Mouse (Mus musculus): ENCODE data around the gene March6. TPM values are rescaled to one million over a fixed set of nuclear protein-coding genes. Genes with fewer than 3 reads are reported as not detected.

March6 gene
- 18.3 and 26.7 TPM in 2 replicates for polyA plus RNA-seq (2012; rRNA removed)

DNA sequence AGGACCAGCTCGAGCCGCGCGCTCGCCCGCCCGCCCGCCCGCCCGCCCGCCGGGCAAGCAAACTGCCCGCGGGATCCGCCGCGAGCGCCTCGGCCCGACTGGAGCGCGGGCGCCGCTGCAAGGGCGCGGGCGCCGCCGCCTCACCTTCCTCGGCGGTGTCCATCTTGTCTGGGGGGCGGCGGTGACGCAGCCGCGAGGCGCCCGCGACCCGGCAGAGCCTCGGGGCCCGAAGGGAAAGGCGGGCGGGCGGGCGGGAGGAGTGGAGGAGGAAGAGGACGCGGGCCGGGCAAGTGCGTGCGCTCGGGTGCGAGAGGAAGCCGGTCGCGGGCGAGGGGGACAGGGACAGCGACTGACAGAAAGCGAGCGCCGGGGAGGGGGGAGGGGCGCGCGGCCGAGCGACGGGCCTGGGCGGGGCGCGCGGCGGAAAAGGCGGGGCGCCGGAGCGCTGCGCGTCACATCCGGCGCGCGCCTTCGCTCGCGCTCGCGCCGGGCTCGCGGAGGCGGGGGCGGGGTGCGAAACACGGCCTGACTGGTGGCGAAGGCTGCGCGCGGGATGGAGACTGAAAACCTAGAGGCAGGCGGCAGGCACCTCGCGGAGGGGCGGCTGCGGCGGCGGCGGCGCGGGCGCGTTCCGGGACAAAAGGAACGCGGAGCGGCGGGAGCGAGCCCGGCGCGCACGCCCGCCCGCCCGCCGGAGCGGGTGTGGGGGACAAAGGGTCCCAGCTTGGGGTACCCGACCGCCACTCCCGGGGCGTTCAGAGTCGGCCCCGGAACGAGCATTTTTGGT lies at the start of gene March6:
Gene March6, minus strand, starts transcription at position 395 of the 787 bp plus-strand sequence.
- TF ChIP-seq CTCF (IDR thresholded peaks at IDR 0.05; ENCODE audit: control insufficient read depth, insufficient read depth, insufficient replicate concordance, low read depth, low read length) (no peak), POLR2A (IDR thresholded peaks at IDR 0.05; ENCODE audit: control insufficient read depth, low read depth, low read length) (peak; percentile 59; the same call in 1 of the 2 replicates)
- Histone ChIP-seq H3K27me3 (ENCODE audit: control insufficient read depth, insufficient read depth, low read length) (no peaks in the 10 kb centered on the region), H3K4me3 (ENCODE audit: control insufficient read depth, low read depth, low read length) (peak within 1 kb of the TSS; percentile 99), H3K27ac (ENCODE audit: control insufficient read depth, insufficient read depth, low read depth, low read length) (peak within 1 kb of the TSS; percentile 95), H3K4me1 (ENCODE audit: control insufficient read depth, insufficient read depth, low read length) (peaks cover 6% of the 10 kb centered on the region), H3K36me3 (ENCODE audit: control insufficient read depth, insufficient read depth, low read length) (no peaks in the 10 kb centered on the region)

DNA sequence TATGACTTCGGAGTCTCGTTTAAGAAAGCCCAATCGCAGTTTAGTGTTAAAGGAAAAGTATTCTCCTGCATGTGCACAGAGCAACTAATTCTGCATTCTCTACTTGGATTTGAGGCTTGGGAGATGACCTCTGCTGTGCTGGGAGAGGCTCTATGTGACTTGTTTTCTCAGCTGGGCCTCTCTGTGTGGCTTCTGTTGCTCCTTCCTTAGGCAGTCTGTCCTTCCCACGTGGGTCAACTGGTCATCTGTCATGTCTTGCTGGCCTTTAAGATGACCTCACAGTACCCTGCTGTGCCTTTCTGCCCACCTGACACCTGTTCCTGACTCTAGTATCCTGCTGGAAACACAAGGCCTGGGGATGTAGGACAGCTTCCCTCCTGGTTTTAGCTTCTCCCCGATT lies 45.2 kb upstream of the March6 start:
- Histone ChIP-seq H3K27me3 (ENCODE audit: control insufficient read depth, insufficient read depth, low read length) (no peaks in the 10 kb centered on the region), H3K4me1 (ENCODE audit: control insufficient read depth, insufficient read depth, low read length) (peaks cover 2% of the 10 kb centered on the region), H3K4me3 (ENCODE audit: control insufficient read depth, low read depth, low read length) (no peak overlapping the region), H3K36me3 (ENCODE audit: control insufficient read depth, insufficient read depth, low read length) (no peaks in the 10 kb centered on the region), H3K27ac (ENCODE audit: control insufficient read depth, insufficient read depth, low read depth, low read length) (no peak overlapping the region)
- TF ChIP-seq POLR2A (IDR thresholded peaks at IDR 0.05; ENCODE audit: control insufficient read depth, low read depth, low read length) (no peak), CTCF (IDR thresholded peaks at IDR 0.05; ENCODE audit: control insufficient read depth, insufficient read depth, insufficient replicate concordance, low read depth, low read length) (no peak)

GRCm38 (mm10) chr15:31573692-31574091 lies 42.8 kb upstream of the March6 start:
- H3K36me3 ChIP-seq (ENCODE audit: control insufficient read depth, insufficient read depth, low read length) = no peaks in the 10 kb centered on the region
- peaks cover 2% of the 10 kb centered on the region for H3K4me1 ChIP-seq (ENCODE audit: control insufficient read depth, insufficient read depth, low read length)
- no peak for TF ChIP-seq CTCF (IDR thresholded peaks at IDR 0.05; ENCODE audit: control insufficient read depth, insufficient read depth, insufficient replicate concordance, low read depth, low read length)
- TF ChIP-seq POLR2A (IDR thresholded peaks at IDR 0.05; ENCODE audit: control insufficient read depth, low read depth, low read length) = no peak
- no peak overlapping the region for H3K27ac ChIP-seq (ENCODE audit: control insufficient read depth, insufficient read depth, low read depth, low read length)
- no peak overlapping the region for H3K4me3 ChIP-seq (ENCODE audit: control insufficient read depth, low read depth, low read length)
- H3K27me3 ChIP-seq (ENCODE audit: control insufficient read depth, insufficient read depth, low read length) = no peaks in the 10 kb centered on the region

DNA sequence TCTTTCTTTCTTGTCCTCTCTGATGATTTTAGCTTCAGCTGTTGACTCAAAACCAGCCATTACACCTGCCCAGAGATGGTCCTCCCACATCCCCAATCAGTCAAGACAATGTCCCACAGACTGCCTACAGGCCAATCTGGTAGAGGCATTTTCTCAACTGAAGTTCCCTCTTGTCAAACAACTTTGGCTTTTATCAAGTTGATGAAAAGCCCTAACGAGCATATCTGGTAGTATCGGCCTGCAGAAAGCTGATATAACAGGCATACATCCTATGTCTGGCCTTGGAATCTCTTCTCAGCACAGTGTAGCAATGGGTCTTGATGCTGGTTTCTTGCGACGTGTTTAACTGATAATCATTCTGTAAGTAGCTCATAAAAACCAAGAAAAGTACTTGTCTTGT lies 42.4 kb upstream of the March6 start:
- Histone ChIP-seq H3K4me3 (ENCODE audit: control insufficient read depth, low read depth, low read length) (no peak overlapping the region), H3K27me3 (ENCODE audit: control insufficient read depth, insufficient read depth, low read length) (no peaks in the 10 kb centered on the region), H3K27ac (ENCODE audit: control insufficient read depth, insufficient read depth, low read depth, low read length) (no peak overlapping the region), H3K36me3 (ENCODE audit: control insufficient read depth, insufficient read depth, low read length) (no peaks in the 10 kb centered on the region), H3K4me1 (ENCODE audit: control insufficient read depth, insufficient read depth, low read length) (peaks cover 2% of the 10 kb centered on the region)
- TF ChIP-seq POLR2A (IDR thresholded peaks at IDR 0.05; ENCODE audit: control insufficient read depth, low read depth, low read length) (no peak), CTCF (IDR thresholded peaks at IDR 0.05; ENCODE audit: control insufficient read depth, insufficient read depth, insufficient replicate concordance, low read depth, low read length) (no peak)

DNA sequence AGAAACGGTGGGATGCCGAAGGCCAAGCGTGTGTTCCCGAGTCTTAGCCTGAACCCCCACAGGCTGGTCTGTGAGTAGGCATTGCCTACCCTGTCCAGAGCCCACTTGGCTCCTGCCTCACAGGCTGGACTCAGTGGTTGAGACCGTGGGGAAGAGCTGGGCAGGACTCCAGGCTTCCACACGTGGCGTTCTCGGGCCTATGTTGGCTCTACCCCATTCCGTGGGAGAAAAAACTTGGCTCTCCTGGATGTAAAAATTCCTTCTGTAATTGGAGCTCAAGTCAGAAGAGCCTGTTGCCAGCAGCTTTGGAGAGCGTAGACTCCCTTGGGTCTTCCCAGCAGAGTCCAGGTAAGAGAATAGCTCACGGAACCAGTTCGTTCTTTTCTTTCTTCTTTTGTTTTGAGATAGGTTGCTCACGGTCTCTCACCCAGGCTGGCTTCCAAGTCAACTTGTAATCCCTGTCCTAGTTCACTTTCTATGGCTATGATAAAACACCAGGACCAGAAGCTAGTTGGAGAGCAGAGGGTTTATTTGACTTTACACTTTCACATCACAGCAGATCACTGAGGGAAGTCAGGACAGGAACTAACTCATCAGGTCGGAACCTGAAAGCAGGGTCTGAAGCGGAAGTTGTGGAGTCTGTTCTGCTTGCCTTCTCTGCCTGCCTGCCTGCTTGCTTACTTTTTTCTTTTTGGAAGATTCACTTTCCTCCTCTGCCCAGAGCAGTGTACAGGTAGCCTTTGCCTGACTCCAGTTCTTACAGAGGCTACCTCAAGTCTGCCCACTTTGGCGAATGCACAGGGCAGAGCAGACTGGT lies 41.3 kb upstream of the March6 start:
- H3K4me1 ChIP-seq (ENCODE audit: control insufficient read depth, insufficient read depth, low read length) = peaks cover 2% of the 10 kb centered on the region
- no peak overlapping the region for H3K4me3 ChIP-seq (ENCODE audit: control insufficient read depth, low read depth, low read length)
- H3K27me3 ChIP-seq (ENCODE audit: control insufficient read depth, insufficient read depth, low read length) = no peaks in the 10 kb centered on the region
- no peak for TF ChIP-seq POLR2A (IDR thresholded peaks at IDR 0.05; ENCODE audit: control insufficient read depth, low read depth, low read length)
- TF ChIP-seq CTCF (IDR thresholded peaks at IDR 0.05; ENCODE audit: control insufficient read depth, insufficient read depth, insufficient replicate concordance, low read depth, low read length) = no peak
- no peaks in the 10 kb centered on the region for H3K36me3 ChIP-seq (ENCODE audit: control insufficient read depth, insufficient read depth, low read length)
- H3K27ac ChIP-seq (ENCODE audit: control insufficient read depth, insufficient read depth, low read depth, low read length) = peak overlapping the region; percentile 30; the same call in 1 of the 2 replicates

DNA sequence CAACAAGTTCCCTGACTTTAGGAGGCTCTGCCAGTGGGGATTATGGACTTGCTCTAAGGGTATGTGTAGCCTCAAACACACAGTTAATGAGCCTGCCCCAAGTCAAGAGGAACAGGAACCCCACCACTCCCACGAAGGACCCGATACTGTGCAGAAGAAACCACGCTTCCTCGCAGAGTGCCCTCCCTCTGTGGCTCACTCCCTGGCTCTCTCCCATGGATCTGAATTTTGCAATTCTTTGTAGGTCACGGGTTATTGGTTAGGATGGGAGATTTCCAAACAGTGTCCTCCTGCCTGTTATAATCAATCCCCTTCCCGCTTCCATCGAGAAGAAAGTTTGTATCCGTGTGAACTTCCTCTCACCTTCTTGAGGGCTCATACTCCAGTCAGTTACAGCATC lies 40.1 kb upstream of the March6 start:
- no peak overlapping the region for H3K4me3 ChIP-seq (ENCODE audit: control insufficient read depth, low read depth, low read length)
- no peaks in the 10 kb centered on the region for H3K27me3 ChIP-seq (ENCODE audit: control insufficient read depth, insufficient read depth, low read length)
- no peak overlapping the region; the same call in 1 of the 2 replicates for H3K27ac ChIP-seq (ENCODE audit: control insufficient read depth, insufficient read depth, low read depth, low read length)
- TF ChIP-seq CTCF (IDR thresholded peaks at IDR 0.05; ENCODE audit: control insufficient read depth, insufficient read depth, insufficient replicate concordance, low read depth, low read length) (no peak), POLR2A (IDR thresholded peaks at IDR 0.05; ENCODE audit: control insufficient read depth, low read depth, low read length) (no peak)
- H3K4me1 ChIP-seq (ENCODE audit: control insufficient read depth, insufficient read depth, low read length) = peaks cover 2% of the 10 kb centered on the region
- no peaks in the 10 kb centered on the region for H3K36me3 ChIP-seq (ENCODE audit: control insufficient read depth, insufficient read depth, low read length)

Measured in testis, adult 2 months (tissue).